Mouse (Mus musculus) thymus, adult 2 months (tissue): ENCODE results near the gene Amd1.

Source experiments
- CTCF ChIP-seq: fragments of 200-500 bp; IDR thresholded peaks from 2 replicates; pipeline ENCODE4 v1.5.1; 2012; ENCODE audit warnings: mild to moderate bottlenecking, control low read depth, low read length, moderate library complexity, borderline replicate concordance; ENCODE audit not compliant: control insufficient read depth, poor library complexity, insufficient read depth; ENCODE audit errors: extremely low read depth
- POLR2A ChIP-seq: fragments of 200-500 bp; IDR thresholded peaks from 2 replicates; pipeline ENCODE4 v1.6.1; 2012; ENCODE audit warnings: mild to moderate bottlenecking, low read length, control low read depth, moderate library complexity; ENCODE audit not compliant: control insufficient read depth, poor library complexity, insufficient read depth; ENCODE audit errors: extremely low read depth

- TF ChIP-seq CTCF = 0 out of 2 replicates have a peak, but pooled peaks have one; percentile 38
- TF ChIP-seq POLR2A = peak; percentile 68
These were observed at the start of gene Amd1 for GRCm38 (mm10) chr10:40302140-40302985.
